Mouse (Mus musculus) neural tube, embryonic 11.5 days (tissue): ENCODE results near the gene Xrcc4. TPM values are rescaled to one million over a fixed set of nuclear protein-coding genes. Genes with fewer than 3 reads are reported as not detected.

Experiments
- ATAC-seq: fragments of 200-750 bp; cut with Nextera tagmentation; 2 replicates; pipeline ENCODE4 v1.8.0; 2017; ENCODE audit warnings: moderate number of reproducible peaks, mild to moderate bottlenecking, moderate TSS enrichment, moderate library complexity; ENCODE audit not compliant: insufficient read depth, low FRiP score, low TSS enrichment
- DNase-seq: peaks from one replicate; pipeline ENCODE4 v3.0.0-alpha.2; 2015; ENCODE audit warnings: low spot score
- H3K27ac ChIP-seq: fragments of 300-500 bp; sonication (generic); 2 replicates; pipeline ENCODE4 v1.5.1; 2014; ENCODE audit warnings: low read depth, mild to moderate bottlenecking, low read length
- H3K27me3 ChIP-seq: fragments of 300-500 bp; sonication (generic); 2 replicates; pipeline ENCODE4 v1.6.1; 2014; ENCODE audit warnings: mild to moderate bottlenecking, low read length, mixed read lengths; ENCODE audit not compliant: control insufficient read depth, insufficient read depth
- H3K36me3 ChIP-seq: fragments of 300-500 bp; sonication (generic); 2 replicates; pipeline ENCODE4 v1.6.1; 2014; ENCODE audit warnings: mild to moderate bottlenecking, low read length, moderate library complexity, mixed read lengths; ENCODE audit not compliant: control insufficient read depth, insufficient read depth
- H3K4me1 ChIP-seq: fragments of 300-500 bp; sonication (generic); 2 replicates; pipeline ENCODE4 v1.6.1; 2014; ENCODE audit warnings: low read length, mixed read lengths; ENCODE audit not compliant: control insufficient read depth, insufficient read depth
- H3K4me2 ChIP-seq: fragments of 300-500 bp; sonication (generic); 2 replicates; pipeline ENCODE4 v1.6.1; 2014; ENCODE audit warnings: low read depth, mild to moderate bottlenecking, moderate library complexity
- H3K4me3 ChIP-seq: fragments of 300-500 bp; sonication (generic); 2 replicates; pipeline ENCODE4 v1.5.1; 2014; ENCODE audit warnings: low read depth, low read length
- H3K9ac ChIP-seq: fragments of 300-500 bp; sonication (generic); 2 replicates; pipeline ENCODE4 v1.6.1; 2014; ENCODE audit warnings: mild to moderate bottlenecking, low read length
- H3K9me3 ChIP-seq: fragments of 300-500 bp; sonication (generic); 2 replicates; pipeline ENCODE4 v1.6.1; 2016; ENCODE audit warnings: low read length; ENCODE audit not compliant: control insufficient read depth
- WGBS: fragments of 180-500 bp; shearing (Covaris S2); extraction: QIAGEN DNeasy Blood & Tissue Kit; methylation state at CpG from one replicate; pipeline ENCODE4 v1.1.7; 2014; 5-methylcytosine and 5-hydroxymethylcytosine counted together
- polyA plus RNA-seq: library from polyadenylated mRNA; unstranded; fragments of >200 nt; fragmentation: Nextera tagmentation; extraction: Ambion mirVana; gene quantifications from 2 replicates; pipeline ENCODE4 v1.2.1, GENCODE M21; 2014

The Xrcc4 gene
- polyA plus RNA-seq, 1 experiment from 2014 or later: 8.3 TPM

GRCm38 (mm10) chr13:89914332-89914731 lies 175.1 kb downstream of the Xrcc4 start:
- ATAC-seq: no peak
- H3K4me3 ChIP-seq: no peak overlapping the region
- H3K36me3 ChIP-seq: no peaks in the 10 kb centered on the region
- H3K9ac ChIP-seq: no peak overlapping the region
- no peaks in the 10 kb centered on the region for H3K9me3 ChIP-seq
- WGBS: 96% methylated on average over 5 of the region's 5 CpGs
- no peaks in the 10 kb centered on the region for H3K4me1 ChIP-seq
- H3K4me2 ChIP-seq: no peak overlapping the region
- no peak overlapping the region for H3K27ac ChIP-seq
- H3K27me3 ChIP-seq: no peaks in the 10 kb centered on the region
- no peak for DNase-seq

- 84% methylated on average over 6 of the region's 6 CpGs for WGBS
These were observed 175.5 kb downstream of the Xrcc4 start for GRCm38 (mm10) chr13:89913891-89914290.

GRCm38 (mm10) chr13:89906120-89906519 lies 183.3 kb downstream of the Xrcc4 start:
- Histone ChIP-seq H3K9ac (no peak overlapping the region), H3K9me3 (no peaks in the 10 kb centered on the region), H3K4me2 (no peak overlapping the region), H3K27ac (no peak overlapping the region), H3K36me3 (no peaks in the 10 kb centered on the region), H3K27me3 (no peaks in the 10 kb centered on the region), H3K4me3 (no peak overlapping the region), H3K4me1 (no peaks in the 10 kb centered on the region)
- 75% methylated on average over 2 of the region's 2 CpGs for WGBS
- DNase-seq (no peak), ATAC-seq (no peak)

More at GRCm38 (mm10) chr13:89913891-89914290, 175.5 kb downstream of the Xrcc4 start:
- Histone ChIP-seq H3K27me3 (no peaks in the 10 kb centered on the region), H3K4me3 (no peak overlapping the region), H3K27ac (no peak overlapping the region), H3K9me3 (no peaks in the 10 kb centered on the region), H3K9ac (no peak overlapping the region), H3K4me1 (no peaks in the 10 kb centered on the region), H3K36me3 (no peaks in the 10 kb centered on the region), H3K4me2 (no peak overlapping the region)
- DNase-seq (no peak), ATAC-seq (no peak)

- no peaks in the 10 kb centered on the region for H3K9me3 ChIP-seq
- no peak overlapping the region for H3K4me2 ChIP-seq
- WGBS: 91% methylated on average over 4 of the region's 4 CpGs
- DNase-seq (no peak), ATAC-seq (no peak)
- H3K4me3 ChIP-seq: no peak overlapping the region
- no peaks in the 10 kb centered on the region for H3K27me3 ChIP-seq
- no peaks in the 10 kb centered on the region for H3K4me1 ChIP-seq
- H3K27ac ChIP-seq: no peak overlapping the region
- H3K9ac ChIP-seq: no peak overlapping the region
- no peaks in the 10 kb centered on the region for H3K36me3 ChIP-seq
These were observed 190.3 kb downstream of the Xrcc4 start for GRCm38 (mm10) chr13:89899066-89899465.

GRCm38 (mm10) chr13:89892140-89892539 lies 197.3 kb downstream of the Xrcc4 start:
- ATAC-seq (no peak), DNase-seq (no peak)
- Histone ChIP-seq H3K36me3 (no peaks in the 10 kb centered on the region), H3K27me3 (no peaks in the 10 kb centered on the region), H3K4me2 (no peak overlapping the region), H3K4me3 (no peak overlapping the region), H3K9ac (no peak overlapping the region), H3K9me3 (no peaks in the 10 kb centered on the region), H3K4me1 (no peaks in the 10 kb centered on the region), H3K27ac (no peak overlapping the region)
- WGBS: 89% methylated on average over 4 of the region's 4 CpGs

GRCm38 (mm10) chr13:89890159-89890558 lies 199.2 kb downstream of the Xrcc4 start:
- H3K4me3 ChIP-seq: no peak overlapping the region
- no peak for ATAC-seq
- no peak overlapping the region for H3K9ac ChIP-seq
- H3K4me1 ChIP-seq: no peaks in the 10 kb centered on the region
- H3K36me3 ChIP-seq: no peaks in the 10 kb centered on the region
- WGBS: 91% methylated on average over 1 of the region's 1 CpGs
- H3K9me3 ChIP-seq: no peaks in the 10 kb centered on the region
- DNase-seq: no peak
- H3K27ac ChIP-seq: no peak overlapping the region
- H3K4me2 ChIP-seq: no peak overlapping the region
- no peaks in the 10 kb centered on the region for H3K27me3 ChIP-seq

GRCm38 (mm10) chr13:89889074-89889473 lies 200.3 kb downstream of the Xrcc4 start:
- Histone ChIP-seq H3K9me3 (no peaks in the 10 kb centered on the region), H3K4me1 (no peaks in the 10 kb centered on the region), H3K36me3 (no peaks in the 10 kb centered on the region), H3K27me3 (no peaks in the 10 kb centered on the region), H3K4me2 (no peak overlapping the region), H3K9ac (no peak overlapping the region), H3K4me3 (no peak overlapping the region), H3K27ac (no peak overlapping the region)
- WGBS: 77% methylated on average over 5 of the region's 5 CpGs
- no peak for ATAC-seq
- no peak for DNase-seq

GRCm38 (mm10) chr13:89883523-89883922 lies 205.9 kb downstream of the Xrcc4 start:
- no peak for DNase-seq
- no peaks in the 10 kb centered on the region for H3K36me3 ChIP-seq
- no peak overlapping the region for H3K27ac ChIP-seq
- H3K27me3 ChIP-seq: no peaks in the 10 kb centered on the region
- no peak overlapping the region for H3K4me3 ChIP-seq
- no peak overlapping the region for H3K4me2 ChIP-seq
- WGBS: 91% methylated on average over 1 of the region's 1 CpGs
- no peak overlapping the region for H3K9ac ChIP-seq
- H3K9me3 ChIP-seq: no peaks in the 10 kb centered on the region
- no peaks in the 10 kb centered on the region for H3K4me1 ChIP-seq
- no peak for ATAC-seq

GRCm38 (mm10) chr13:89881281-89881680 lies 208.1 kb downstream of the Xrcc4 start:
- DNase-seq (no peak), ATAC-seq (no peak)
- no peak overlapping the region for H3K4me3 ChIP-seq
- no peak overlapping the region for H3K9ac ChIP-seq
- H3K4me1 ChIP-seq: no peaks in the 10 kb centered on the region
- H3K27me3 ChIP-seq: no peaks in the 10 kb centered on the region
- WGBS: 53% methylated on average over 2 of the region's 2 CpGs
- H3K36me3 ChIP-seq: no peaks in the 10 kb centered on the region
- no peak overlapping the region for H3K27ac ChIP-seq
- no peak overlapping the region for H3K4me2 ChIP-seq
- no peaks in the 10 kb centered on the region for H3K9me3 ChIP-seq
